Mouse (Mus musculus) Patski (cell line): Measurements from ENCODE around the gene Acvr1. TPM values are rescaled to one million over a fixed set of nuclear protein-coding genes. Genes with fewer than 3 reads are reported as not detected.
A peak's percentile ranks its signal among the peaks of the same experiment; 100 is the strongest.

Experiments
- ATAC-seq: fragments of 100-300 bp; one replicate; pipeline ENCODE4 v1.8.0; 2021
- CTCF ChIA-PET: fragments of 350-600 bp; sonication (Branson Sonifier 250); formaldehyde crosslinking; loops from one replicate; lab custom pipeline; 2022; ENCODE audit warnings: inconsistent platforms; lab: Charles Lee
- POLR2A ChIA-PET: fragments of 350-600 bp; sonication (Branson Sonifier 250); formaldehyde crosslinking; loops from one replicate; lab custom pipeline; 2022; ENCODE audit warnings: antibody characterized with exemption, inconsistent platforms; lab: Charles Lee
- DNase-seq: peaks from one replicate; pipeline ENCODE4 v3.0.0-alpha.2; 2011; ENCODE audit warnings: low read depth, low spot score
- H3K27me3 ChIP-seq: fragments of 371-371 bp; one replicate; pipeline ENCODE4 v1.5.1; 2021
- CTCF ChIP-seq: fragments of 100-300 bp; IDR thresholded peaks from one replicate; pipeline ENCODE4 v1.5.1; 2021
- in situ Hi-C: fragments of 300-500 bp; cut with MboI; formaldehyde crosslinking; loops from 3 replicates; pipeline ENCODE4 v1.11.1; 2018; ENCODE audit warnings: low pct_unique_long_range_greater_than_20kb, mixed read lengths
- polyA plus RNA-seq: library from polyadenylated mRNA; unstranded; gene quantifications from one replicate; pipeline ENCODE4 v1.2.3, GENCODE M21; 2021

The Acvr1 gene
- polyA plus RNA-seq, 1 experiment from 2014 or later: 23.3 TPM

DNA sequence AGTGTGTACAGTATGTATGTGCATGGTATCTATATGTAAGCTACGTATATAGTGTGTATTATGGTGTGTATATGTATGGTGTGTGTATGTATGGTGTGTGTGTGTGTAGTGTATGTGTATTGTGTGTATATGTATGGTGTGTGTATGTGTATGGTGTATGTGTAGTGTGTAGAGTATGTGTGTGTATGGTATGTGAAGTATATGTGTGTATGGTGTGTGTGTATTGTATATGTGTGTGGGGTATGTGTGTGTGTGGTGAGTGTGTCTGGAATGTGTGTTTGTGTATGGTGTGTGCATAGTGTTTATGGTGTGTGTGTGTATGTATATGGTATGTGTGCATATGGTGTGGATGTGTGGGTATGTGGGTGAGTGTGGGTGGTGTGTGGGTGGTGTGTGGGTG lies 23.1 kb upstream of the Acvr1 start:
- in situ Hi-C loops: no loop called here

DNA sequence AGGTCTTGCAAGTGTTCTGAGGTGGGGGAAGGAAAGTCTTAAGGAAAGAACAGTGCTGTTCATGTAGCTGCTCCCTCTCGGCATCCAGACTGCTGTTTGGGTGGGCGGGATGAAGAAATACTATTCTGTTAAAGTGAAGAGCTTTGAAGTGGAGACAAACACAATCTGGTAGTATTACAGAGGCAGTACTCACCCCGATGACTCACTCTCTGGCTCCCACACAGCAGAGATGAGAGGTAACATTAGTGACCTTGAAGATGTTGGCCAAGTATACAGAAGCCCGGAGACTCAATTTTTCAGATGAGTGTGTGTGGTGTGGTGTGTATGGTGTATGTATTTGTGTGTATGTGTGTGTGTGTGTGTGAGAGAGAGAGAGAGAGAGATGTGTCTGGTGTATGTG lies 22.7 kb upstream of the Acvr1 start:
- ChIA-PET CTCF (interaction anchor here (1.0 to 1.4 kb wide), 2 partner anchors 23 to 51 kb away, joined by 3 to 4 read pairs; partner anchors contain the start of genes Acvr1 and Upp2), POLR2A (interaction anchor here (1.8 kb wide), 1 partner anchor 22 kb away, joined by 6 read pairs; no protein-coding TSS in a partner anchor)
- no peak for TF ChIP-seq CTCF
- no peak for DNase-seq
- no peaks in the 10 kb centered on the region for H3K27me3 ChIP-seq
- in situ Hi-C loops: no loop called here
- peak; percentile 87 for ATAC-seq

More for the DNA sequence above, 23.1 kb upstream of the Acvr1 start:
- DNase-seq: no peak
- no peak for TF ChIP-seq CTCF
- no peak for ATAC-seq
- ChIA-PET POLR2A (interaction anchor here (1.8 kb wide), 1 partner anchor 22 kb away, joined by 6 read pairs; no protein-coding TSS in a partner anchor), CTCF (no interaction called here)
- H3K27me3 ChIP-seq: no peaks in the 10 kb centered on the region

DNA sequence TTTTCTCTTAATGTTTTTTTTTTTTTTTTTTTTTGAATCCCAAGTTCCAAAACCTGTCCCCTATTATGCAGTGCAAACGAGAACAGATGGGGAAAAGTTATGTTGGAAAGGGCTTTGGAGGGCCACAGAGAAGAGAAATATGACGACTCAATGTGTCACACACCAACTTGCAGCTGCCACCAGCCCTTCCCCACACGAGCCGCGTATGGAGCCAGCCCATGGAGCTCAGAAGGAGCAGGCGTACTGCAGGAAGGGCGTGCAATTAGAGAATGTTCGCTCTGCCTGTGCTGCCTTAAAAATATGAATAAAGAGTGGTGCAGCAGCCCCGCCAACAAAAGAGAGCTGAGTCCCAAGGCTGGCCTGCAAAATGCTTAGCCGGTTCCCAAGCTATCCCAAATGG lies 19.4 kb upstream of the Acvr1 start:
- CTCF ChIA-PET: no interaction called here
- DNase-seq (no peak), ATAC-seq (no peak)
- in situ Hi-C loops: no loop called here
- no peaks in the 10 kb centered on the region for H3K27me3 ChIP-seq
- TF ChIP-seq CTCF: no peak
- POLR2A ChIA-PET: no interaction called here

DNA sequence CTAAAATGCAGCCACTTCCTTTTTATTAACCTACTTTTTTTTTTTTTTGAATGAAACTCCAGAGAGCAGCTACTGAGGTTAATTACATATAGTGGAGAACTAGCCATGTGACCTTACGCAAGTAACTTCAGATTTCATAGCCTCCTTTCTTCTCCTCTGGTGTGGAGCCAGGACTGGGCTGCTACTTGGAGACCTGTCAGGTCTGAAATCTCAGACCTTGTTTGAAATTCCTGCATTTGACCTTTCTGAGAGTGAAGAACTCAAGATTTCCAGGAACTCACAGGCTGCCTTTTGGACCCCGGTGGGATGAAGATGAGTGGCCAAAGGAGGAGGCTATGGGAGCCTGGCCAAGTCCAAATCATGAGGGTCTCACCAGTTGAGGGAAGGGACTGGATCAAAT lies 7.2 kb upstream of the Acvr1 start:
- no peaks in the 10 kb centered on the region for H3K27me3 ChIP-seq
- in situ Hi-C loops: no loop called here
- ChIA-PET CTCF (no interaction called here), POLR2A (no interaction called here)
- TF ChIP-seq CTCF: no peak
- ATAC-seq (no peak), DNase-seq (no peak)

DNA sequence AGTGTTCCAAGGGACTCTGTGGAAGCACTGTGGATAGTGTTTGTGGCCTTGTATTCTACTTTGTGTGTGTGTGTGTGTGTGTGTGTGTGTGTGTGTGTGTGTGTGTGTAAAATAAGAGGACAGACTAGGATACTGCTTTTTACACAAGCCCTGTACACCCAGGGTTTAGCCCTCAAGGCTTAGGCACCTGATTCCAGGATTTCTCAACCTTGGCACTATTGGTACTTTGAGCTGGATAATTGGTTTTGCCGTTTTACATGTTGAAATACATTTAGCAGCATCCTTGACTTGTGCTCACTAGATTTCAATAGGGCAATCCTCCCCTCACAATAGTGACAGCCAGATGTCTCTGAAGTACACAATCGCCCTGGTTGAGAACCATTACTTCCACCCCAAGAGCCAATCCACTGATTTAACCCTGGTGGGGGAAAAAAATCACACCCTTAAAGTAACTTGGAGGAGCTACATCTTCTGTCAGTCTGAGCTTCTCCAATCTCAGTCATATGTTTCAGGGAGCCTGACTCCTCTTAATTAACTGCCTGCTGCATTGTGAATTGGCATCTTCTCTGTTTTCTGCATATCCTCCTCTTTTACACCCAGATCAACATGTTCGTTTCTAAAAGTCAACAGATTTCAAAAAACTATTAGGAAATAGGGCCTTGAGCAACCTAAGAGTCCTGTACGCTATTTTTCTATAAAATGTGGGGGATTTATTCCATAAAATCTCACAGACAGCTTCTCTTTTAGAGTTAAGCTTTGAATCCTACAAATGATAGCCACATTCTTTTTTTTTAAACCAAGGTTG lies 2.1 kb upstream of the Acvr1 start:
- ATAC-seq (no peak), DNase-seq (no peak)
- no peaks in the 10 kb centered on the region for H3K27me3 ChIP-seq
- TF ChIP-seq CTCF: no peak
- in situ Hi-C loops: loop anchor here (5.0 kb wide), 3 partner anchors 62 to 93 kb away; no protein-coding TSS in a partner anchor
- ChIA-PET POLR2A (interaction anchor here (0.5 kb wide), 1 partner anchor 98 kb away, joined by 3 read pairs; no protein-coding TSS in a partner anchor), CTCF (interaction anchor here (0.6 to 2.5 kb wide), 7 partner anchors 8 to 99 kb away, joined by 3 to 7 read pairs (median 3); no protein-coding TSS in a partner anchor)

DNA sequence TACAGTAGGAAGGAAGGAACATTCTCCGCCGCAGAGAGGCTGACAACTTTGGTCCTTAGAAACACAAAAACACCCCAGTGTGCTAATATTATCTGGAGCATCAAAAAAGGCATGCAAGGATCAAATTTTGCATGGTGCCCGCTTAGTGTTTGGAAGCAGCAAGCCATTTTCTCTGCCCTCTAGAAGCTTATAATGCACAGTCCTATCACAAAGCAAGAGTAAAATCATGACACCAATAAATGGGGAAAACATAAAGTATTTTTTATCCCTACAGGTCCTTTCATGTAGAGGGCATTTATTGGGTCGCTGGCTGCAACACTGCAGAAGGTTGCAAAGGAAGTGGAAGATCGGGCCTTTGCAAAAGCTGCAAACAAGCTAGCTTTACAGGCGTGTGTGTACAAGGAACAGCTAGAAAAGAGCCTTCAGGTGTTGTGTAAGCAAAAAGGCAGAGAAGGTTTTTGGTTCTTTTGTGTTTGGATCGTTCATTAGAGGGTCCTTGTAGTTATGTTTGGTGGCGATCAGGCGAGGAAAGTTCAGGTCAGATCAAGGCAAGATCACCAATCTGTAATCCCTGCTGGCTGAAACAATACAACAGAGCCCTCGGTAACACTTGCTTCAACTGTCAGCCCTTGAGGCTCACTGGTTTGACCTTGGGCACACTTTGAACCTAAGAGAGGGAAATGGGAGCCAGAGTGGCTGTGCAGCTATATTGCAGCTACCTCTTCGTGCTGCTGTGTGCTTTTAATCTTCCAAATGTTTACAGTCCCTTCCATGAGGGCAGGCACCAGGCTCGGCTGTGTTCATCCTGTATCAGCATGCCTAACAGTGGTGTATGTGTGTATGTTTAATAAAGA lies 1.1 kb upstream of the Acvr1 start:
- in situ Hi-C loops: loop anchor here (5.0 kb wide), 3 partner anchors 61 to 94 kb away; no protein-coding TSS in a partner anchor
- ATAC-seq: no peak

DNA sequence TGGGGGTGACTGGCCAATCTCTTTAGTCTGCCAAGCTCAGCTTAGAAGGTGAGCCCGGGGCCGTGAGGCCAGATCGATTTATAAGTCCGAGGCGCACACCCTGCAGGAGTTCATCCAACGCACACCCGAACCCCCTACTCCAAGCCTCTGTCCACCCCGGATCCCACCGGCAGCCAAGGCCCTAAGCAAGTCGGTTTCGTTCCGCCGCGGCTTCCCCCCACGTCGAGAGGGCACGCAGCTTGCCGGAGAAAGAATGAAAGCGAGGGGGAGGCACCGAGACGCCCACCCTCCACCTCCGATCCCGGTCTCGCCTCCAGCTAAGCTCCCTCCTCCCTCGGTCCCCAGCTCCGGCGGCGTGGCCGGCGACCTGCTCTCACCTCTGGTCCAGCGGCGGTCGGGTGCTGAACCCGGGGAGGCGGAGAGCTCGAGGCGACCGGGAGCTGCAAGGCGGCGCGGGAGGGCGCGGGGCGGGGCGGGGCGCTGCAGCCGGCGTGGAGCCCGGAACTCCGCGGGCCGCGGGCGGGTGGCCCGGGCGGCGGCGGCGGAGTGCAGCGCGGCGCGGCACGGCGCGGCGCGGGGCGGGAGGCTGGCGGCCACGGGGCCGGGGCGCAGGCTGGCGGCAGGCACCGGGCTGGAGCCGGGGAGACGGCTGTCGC lies 419 bp downstream of the Acvr1 start:
- ChIA-PET POLR2A (interaction anchor here (0.5 to 1.4 kb wide), 4 partner anchors 13 to 33 kb away, joined by 3 to 4 read pairs (median 3); no protein-coding TSS in a partner anchor), CTCF (interaction anchor here (0.7 to 1.6 kb wide), 3 partner anchors 20 to 25 kb away, joined by 3 to 6 read pairs (median 3); no protein-coding TSS in a partner anchor)
- no peaks in the 10 kb centered on the region for H3K27me3 ChIP-seq
- in situ Hi-C loops: loop anchor here (5.0 kb wide), 3 partner anchors 59 to 96 kb away; no protein-coding TSS in a partner anchor
- no peak for TF ChIP-seq CTCF
- ATAC-seq (peak; percentile 55), DNase-seq (no peak)

More for the DNA sequence above, 1.1 kb upstream of the Acvr1 start:
- POLR2A ChIA-PET: interaction anchor here (0.5 to 1.4 kb wide), 4 partner anchors 14 to 97 kb away, joined by 3 to 6 read pairs (median 3); no protein-coding TSS in a partner anchor
- TF ChIP-seq CTCF: no peak
- DNase-seq: no peak
- no peaks in the 10 kb centered on the region for H3K27me3 ChIP-seq
- CTCF ChIA-PET: interaction anchor here (0.7 to 2.5 kb wide), 7 partner anchors 9 to 91 kb away, joined by 3 to 7 read pairs (median 3); no protein-coding TSS in a partner anchor

DNA sequence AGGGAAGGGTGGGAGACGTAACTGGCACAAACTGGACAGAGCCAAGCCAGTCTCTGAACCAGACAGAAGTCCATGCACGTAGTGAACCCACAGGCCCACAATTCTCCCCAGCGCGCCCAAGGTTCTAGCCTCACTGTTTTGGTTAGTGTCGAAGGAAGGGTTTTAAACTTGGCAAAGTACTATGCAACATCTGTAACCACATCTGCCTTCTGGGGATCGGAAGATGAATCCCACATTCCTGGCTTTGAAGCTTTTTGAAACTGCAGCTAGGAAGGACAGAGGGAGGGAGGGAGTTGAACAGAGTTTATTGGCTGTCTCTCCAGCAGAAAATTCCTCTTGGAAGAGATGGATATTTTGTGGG lies 928 bp downstream of the Acvr1 start:
- DNase-seq (no peak), ATAC-seq (no peak)
- in situ Hi-C loops: loop anchor here (5.0 kb wide), 3 partner anchors 59 to 96 kb away; no protein-coding TSS in a partner anchor
- no peaks in the 10 kb centered on the region for H3K27me3 ChIP-seq
- ChIA-PET CTCF (interaction anchor here (1.0 to 1.6 kb wide), 4 partner anchors 12 to 96 kb away, joined by 3 to 6 read pairs (median 4); partner anchors contain the start of gene Gm17409), POLR2A (interaction anchor here (0.5 to 0.9 kb wide), 2 partner anchors 14 to 33 kb away, joined by 3 read pairs; no protein-coding TSS in a partner anchor)
- TF ChIP-seq CTCF: no peak

DNA sequence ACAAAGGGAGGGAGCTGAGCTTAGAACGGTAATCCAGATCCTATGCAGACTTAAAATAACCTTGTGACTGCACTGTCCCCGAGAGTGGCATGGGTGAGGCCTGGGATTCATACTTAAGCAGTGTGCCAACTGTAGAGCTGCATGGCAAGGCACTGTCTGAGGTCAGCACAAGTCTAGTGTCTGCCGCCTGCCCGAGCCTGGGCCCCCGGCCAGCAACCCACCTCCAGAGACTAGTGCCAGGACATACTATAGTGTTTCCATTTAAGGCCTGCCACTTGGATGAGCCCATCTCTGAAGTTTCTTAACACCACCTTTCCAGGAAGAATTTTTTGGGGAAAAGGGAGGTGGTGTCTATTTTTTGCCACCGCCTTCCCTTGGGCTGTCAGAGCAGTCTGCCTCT lies 1.7 kb downstream of the Acvr1 start:
- ATAC-seq: no peak
- no peak for TF ChIP-seq CTCF

More for the DNA sequence above, 1.7 kb downstream of the Acvr1 start:
- in situ Hi-C loops: loop anchor here (5.0 kb wide), 3 partner anchors 58 to 97 kb away; no protein-coding TSS in a partner anchor
- ChIA-PET CTCF (interaction anchor here (1.0 to 1.5 kb wide), 3 partner anchors 11 to 96 kb away, joined by 3 to 4 read pairs (median 3); partner anchors contain the start of gene Gm17409), POLR2A (interaction anchor here (0.9 to 1.2 kb wide), 2 partner anchors 12 to 14 kb away, joined by 3 to 4 read pairs; no protein-coding TSS in a partner anchor)
- H3K27me3 ChIP-seq: no peaks in the 10 kb centered on the region
- DNase-seq: no peak
